Mouse (Mus musculus): ENCODE results near the gene Mnt.
A peak's percentile ranks its signal among the peaks of the same experiment; 100 is the strongest.

Gene Mnt

DNA sequence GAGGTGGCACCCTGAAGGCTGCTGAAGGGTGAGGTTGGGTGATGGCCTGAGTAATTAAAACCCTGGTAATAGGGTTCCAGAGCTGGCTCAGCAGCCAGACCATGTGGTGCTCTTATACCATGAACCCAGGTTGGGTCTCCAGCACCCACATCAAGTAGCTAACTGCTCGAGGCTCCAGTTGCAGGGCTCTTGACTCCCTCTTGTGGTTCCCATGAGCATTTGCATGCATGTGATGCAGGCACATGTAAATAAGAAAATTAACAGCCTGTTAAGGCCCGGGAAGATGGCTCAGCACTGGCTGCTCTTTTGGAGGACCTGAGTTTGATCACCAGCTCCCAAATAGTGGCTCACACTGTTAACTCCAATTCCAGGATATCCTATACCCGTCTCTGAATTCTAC lies 15.1 kb downstream of the Mnt start:
- no peak for DNase-seq (ENCODE audit: low spot score in 2 of 2)

DNA sequence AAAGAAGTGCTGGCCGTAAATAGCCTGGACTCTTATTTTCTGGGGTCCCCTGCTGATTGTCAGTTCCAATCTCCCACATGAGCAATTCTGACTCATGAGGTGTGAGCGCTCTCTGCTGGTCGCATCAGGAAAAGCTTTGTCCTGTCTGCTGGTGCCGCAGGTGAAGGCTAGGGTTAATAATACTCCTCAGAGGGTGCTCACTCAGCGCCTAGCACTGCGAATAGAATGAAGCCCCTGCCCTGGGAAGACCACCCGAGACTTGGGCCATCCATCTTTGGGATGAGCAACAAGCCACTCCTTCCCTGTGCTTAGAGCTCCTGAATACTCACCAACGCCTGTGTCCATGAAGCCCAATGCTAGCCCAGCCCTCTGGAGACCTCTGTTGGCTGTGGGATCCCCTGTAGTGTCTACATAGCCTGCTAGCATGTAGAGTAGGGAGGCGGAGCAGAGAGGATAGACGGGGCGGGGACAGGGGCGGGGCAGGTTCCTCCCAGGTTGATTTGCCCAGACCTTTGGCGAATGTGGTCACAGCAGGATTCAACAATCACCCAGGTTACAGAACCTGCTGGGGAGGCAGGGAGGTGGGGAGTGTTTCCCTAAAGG lies 17.3 kb downstream of the Mnt start:
- peak; percentile 82 to 86 for DNase-seq (ENCODE audit: low spot score in 2 of 2)

DNA sequence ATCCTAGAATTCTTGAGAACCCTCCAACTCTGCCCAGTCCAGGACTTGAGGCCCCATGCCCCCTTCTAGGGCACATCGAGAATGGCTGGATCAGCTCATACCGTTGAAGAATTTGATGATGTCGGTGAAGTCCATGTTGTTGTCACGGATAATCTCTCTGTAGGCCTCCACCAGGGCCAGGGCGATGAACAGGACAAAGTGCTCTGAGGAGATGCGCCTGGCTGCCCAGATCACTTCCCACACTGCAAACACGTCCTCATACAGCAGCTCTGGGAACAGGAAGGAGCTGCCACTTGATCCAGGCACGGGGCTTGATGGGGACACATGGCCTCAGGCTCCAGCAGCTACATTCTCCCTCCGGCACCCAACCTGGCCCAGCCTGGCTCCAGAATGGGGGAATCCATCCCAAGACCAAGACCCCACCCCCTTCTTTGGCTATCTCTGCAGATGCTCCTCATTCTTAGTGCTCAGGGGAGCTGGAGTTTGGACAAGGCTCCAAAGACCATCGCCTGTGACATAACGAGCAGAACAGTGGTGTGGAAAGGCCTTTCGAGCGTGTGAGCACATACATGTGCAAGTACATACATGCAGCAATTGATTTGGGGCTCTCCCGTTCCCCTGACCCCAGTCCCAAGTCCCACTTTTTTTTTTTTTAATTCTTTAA lies 20.4 kb downstream of the Mnt start:
- DNase-seq (ENCODE audit: low spot score in 2 of 2) = no peak

DNA sequence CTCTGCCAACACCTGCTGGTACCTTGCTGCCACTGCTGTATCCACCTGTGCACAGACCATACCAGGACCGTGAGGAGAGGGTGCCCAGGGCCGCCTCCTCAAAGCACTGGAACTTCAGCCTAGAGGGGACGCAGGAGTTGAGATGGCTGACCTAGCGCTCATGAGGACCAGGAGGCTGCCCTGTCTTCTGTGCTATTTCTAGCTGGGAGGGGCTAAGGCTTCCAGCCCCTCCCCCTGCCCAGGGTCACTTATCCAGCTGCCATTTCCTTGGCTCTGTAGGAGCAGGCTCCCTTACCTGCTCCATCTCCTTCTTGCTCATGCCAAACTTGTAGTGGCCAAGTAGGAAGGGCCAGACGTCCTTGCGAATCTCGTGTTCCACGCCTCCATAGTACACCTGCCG lies 27.0 kb downstream of the Mnt start:
- no peak for DNase-seq (ENCODE audit: low spot score in 2 of 2)

DNA sequence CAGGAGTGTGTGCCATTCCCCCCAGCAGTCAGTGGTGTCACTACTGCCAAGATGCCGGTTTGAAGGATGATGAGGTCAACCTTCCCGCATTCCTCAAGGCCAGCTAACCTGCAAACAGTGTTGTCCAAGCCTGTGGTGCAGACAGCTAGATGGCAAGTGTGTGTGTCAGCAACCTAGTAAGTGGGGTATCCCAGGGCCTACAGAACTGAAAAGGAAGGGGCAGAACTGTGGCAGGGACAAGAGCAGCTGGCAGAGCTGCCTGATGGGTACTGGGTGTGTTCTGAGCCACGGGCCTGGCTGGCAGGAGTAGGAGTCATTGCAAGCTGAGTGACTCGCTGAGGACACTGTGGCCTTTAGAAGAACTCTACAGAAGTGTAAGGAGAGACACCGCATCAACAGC lies 31.4 kb downstream of the Mnt start:
- DNase-seq (ENCODE audit: low spot score in 2 of 2) = no peak

DNA sequence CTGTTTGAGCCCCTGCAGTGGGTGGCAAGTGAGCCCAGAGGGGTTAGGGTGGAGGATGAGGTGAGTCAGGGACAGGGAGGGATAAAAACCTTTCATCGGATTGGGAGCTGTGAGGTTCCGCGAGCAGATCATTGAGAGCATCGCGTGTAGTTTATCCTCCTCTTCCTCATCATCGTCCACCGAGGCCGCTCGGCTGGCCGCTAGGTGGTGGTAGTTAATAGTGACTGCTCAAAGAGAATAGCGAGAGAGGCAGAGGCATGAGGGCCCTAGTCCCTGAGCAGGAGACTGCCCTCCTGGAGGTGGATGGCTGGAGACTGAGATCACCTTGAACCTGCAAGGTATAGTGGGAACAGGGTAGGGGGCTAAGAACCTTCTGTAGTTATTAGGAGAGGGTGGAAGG lies 32.8 kb downstream of the Mnt start:
- DNase-seq (ENCODE audit: low spot score in 2 of 2) = no peak

DNA sequence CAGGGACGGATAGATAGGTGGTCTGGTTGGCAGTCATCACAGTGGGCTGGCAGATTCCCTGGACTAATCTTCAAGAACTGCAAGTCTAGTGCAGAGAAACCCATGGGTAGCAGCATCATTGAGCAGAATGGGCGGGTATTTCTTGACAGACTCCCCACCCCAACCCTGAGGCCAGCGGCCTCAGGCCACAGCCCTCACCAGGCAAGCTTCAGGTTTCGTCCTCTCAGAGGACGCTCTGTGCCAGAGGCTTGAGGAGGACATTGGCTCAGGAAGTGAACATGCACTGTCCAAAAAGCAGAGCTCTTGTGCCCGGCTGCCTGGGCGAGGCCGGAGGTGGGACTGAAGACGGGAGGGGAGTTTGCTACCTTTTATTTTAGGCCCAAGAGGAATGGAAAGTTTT lies 33.7 kb downstream of the Mnt start:
- DNase-seq (ENCODE audit: low spot score in 2 of 2) = no peak

DNA sequence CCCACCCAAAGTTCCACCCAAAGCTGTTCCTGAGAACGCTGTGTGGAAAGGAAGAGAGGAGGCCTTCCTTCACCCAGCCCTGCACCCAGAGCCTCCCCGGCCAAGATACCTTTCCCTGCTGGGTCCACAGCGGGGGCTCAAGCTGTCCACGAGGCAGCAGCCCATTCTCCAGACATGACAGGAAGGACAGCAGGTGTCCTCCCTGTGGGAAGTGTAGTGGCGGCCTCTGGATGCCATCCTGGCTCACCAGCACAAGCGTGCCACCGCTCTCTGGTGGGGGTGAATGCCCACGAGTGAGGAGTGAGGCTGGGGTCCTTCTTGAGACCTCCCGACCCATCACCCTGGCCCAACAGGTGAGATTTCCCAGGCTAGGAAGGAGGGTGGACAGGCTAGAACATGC lies 34.5 kb downstream of the Mnt start:
- DNase-seq (ENCODE audit: low spot score in 2 of 2) = no peak

DNA sequence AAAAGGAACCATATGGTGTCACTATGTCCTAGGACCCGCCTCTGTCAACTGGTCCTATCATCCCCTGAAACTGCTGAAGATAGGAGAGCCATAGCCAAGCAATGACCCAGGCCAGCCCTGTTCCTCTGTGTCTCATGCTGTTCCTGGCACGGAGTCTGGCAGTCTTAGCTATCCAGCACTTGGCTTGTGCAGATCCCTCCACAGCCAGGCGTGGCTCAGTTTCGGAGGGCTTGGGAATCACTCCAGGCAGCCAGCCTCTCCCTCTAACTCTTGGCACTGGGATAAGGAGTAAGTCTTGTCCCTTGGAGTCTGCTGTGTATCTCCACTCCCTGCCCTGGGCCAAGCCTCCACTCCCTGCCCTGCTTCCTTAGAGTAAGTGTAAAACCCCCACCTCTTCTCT lies 35.9 kb downstream of the Mnt start:
- DNase-seq (ENCODE audit: low spot score in 2 of 2) = no peak

DNA sequence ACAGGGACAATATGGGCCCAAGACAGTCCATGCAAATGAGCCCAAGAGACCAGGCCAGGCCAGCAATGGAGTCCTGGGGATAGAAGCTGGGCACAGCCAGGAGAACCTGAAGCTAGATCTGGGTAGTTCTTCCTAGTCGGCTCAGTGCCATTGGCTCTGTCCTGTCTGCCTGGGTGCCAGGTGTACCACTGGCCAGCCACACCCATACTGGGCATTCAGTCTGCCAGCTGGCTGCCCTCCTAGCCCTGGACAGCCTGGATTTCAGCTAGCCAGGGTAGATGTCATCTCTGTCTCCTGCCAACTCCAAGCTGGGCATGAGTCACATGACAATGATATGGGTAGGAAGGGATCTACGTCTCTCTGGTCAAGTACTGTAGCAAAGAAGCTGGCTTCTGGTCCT lies 36.5 kb downstream of the Mnt start:
- no peak for DNase-seq (ENCODE audit: low spot score in 2 of 2)

DNA sequence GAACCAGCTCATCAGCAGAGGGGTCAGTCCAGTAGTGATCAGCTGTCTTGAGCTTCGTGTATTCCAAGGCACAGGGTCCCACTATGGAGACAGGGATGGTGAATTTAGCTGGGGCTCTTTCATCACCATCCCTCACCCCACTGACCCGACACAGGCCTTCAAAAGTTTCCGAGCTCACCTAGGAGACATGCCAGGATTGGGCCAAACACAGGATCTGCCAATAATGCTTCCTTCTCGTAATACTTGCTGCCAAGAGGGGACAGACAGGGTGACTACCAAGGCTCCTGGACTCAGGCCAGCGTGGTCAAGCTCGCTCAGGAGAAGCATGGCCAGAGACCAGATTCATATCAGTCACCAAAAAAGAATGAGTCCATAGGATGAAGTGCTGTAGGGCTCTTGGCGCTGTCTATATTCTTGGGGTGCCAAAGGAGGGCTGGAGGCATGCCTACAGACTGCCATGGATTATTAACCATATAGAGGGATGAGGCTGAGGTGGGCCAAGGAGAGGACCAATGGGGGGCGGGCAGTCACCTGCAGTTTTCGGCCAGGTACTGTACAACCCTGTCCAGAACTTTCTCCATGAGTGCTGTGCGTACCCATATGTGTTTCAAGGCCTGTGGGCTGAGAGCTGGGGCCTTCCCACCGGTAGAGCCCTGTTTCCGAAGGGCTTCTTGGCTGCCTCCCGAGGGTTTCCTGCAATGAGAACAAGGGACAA lies 37.5 kb downstream of the Mnt start:
- DNase-seq (ENCODE audit: low spot score in 2 of 2) = no peak

DNA sequence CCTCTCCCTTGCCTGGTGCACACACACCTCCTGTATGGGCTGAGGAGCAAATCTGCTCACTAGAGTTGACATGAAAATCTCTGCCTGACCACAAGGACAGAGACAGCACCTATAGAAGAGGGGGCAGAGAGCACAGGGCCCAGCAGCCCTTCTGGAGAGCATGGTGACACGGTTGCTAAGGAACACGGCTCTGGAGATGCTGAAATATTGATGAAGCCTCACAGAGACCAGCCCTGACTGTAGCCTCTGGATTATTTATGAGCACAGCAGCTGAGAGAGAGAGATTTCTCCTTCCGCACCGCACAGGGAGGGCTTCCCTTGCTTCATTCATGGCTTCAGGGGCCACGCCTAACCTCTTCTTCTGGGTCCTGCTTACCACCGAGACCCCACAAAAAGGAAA lies 38.9 kb downstream of the Mnt start:
- no peak for DNase-seq (ENCODE audit: low spot score in 2 of 2)

DNA sequence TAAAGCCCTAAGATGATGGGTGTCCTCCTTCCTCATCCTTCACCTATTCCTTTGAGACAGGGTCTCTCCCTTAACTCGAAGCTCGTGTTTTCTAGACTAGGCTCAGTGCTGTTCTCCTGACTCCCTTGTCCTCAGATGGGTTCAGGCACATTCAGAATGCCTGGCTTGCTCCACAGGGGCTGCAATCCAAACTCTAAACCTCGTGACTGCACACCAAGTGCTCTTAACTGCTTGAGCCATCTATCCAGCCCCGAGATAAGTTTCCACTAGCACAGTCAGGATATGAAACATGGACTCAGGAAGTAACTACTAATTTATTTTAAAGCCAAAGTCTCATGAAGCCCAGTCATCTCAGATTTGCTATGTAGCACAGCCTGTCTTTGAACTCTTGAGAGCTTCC lies 39.8 kb downstream of the Mnt start:
- DNase-seq (ENCODE audit: low spot score in 2 of 2) = no peak

DNA sequence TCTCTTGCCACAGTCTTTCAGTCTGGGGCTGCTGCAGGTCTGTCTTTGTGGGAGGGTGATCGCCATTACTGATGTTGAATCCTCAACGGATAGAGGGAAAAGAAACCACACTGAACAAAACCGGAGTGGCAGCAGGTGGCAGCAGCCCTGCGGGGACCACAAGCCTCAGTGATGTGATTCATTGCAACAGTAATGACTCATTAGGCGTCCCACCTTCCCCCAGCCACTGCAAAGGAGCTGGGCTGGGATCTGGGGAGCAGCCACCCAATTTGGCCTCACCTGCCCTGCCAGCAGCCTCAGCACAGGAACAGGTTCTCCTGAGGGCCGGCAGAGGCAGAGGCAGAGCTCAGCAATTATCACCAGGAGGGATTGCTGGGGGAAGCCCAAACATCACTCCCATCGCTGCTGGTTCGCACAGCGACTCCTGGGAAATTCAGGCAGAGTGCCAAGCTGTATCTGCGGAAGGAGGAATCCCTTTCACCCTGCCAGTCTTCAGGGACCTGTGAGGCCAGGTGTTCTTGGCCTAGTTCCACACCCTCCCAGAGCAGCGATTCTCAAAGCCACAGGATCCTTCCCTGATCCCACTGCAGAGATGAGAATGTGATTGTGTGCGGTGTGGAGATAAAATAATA lies 40.4 kb downstream of the Mnt start:
- DNase-seq (ENCODE audit: low spot score in 2 of 2) = no peak

DNA sequence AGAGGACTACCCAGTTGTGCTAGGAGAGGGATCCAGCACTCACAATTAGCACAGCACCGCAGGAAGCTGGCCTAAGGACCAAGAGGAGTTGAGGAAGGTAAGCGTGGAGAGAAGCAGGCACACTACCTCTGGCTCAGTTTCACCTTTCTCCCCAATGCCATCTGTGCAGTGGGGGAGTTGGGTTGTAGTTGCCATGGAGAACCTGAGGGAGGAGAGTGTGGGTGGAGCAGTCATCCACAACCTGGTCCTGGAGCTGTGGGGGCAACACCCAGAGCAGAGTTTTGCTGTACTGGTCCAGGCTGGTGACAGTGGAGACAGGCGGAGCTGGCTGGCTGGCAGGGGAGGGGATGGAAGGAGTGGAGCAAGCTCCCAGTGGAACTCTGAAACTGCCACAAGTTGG lies 43.9 kb downstream of the Mnt start:
- no peak for DNase-seq (ENCODE audit: low spot score in 2 of 2)

DNA sequence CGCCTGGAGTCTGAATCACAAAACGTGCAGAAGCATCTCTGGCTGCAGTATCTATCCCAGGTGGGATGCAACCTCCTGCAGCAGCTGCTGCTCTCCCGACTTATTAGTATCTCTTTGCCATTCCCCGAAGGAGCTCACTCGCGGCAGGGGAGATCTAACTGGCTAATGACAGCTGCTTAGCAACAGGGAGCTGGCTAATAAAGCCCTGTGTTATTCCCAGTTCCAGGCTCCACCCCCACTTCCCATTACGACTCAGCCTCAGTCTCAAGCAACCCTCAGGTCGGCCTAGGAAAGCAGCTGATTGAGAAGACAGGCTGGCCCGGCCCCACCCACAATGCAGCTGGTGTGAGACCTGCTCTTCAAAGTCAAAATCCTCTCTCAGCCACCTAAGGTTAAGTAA lies 46.1 kb downstream of the Mnt start:
- DNase-seq (ENCODE audit: low spot score in 2 of 2) = no peak

DNA sequence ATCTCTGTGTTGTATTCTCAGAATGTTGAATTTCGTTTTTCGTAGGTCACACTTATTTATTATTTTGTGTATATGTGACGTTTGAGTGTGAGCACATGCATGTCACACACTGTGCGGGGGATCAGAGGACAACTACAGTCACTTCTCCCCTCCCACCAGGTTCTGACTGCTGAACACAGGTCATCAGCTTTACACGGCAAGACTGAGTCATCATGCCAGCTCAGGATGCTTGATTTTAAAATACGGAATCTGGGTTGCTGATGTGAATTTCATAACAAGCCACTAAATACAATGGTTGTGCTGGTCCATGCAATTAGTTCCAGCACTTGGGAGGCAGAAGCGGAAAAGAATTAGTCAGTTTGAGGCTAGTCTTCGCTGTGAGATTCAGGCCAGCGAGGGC lies 50.3 kb downstream of the Mnt start:
- DNase-seq (ENCODE audit: low spot score in 2 of 2) = no peak

DNA sequence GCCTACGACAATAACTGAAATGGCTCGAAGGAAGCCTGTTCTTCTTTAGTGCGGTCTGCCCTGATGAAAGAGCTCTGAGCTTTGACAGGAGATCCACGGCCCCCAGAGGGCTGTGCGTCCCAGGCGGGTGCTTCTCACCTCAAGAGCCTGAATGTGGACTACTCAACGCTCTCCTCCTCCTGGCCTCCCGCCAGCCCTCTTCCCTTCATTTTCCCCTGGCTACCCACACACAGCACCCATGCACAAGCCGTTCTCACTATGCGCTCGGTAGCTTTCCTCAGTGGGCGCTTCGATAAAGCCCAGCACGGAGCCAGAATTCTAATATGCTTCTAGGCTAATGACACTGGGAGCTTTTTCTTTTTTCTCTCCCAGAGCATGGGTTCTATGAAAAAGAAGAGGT lies 51.3 kb downstream of the Mnt start:
- no peak for DNase-seq (ENCODE audit: low spot score in 2 of 2)

DNA sequence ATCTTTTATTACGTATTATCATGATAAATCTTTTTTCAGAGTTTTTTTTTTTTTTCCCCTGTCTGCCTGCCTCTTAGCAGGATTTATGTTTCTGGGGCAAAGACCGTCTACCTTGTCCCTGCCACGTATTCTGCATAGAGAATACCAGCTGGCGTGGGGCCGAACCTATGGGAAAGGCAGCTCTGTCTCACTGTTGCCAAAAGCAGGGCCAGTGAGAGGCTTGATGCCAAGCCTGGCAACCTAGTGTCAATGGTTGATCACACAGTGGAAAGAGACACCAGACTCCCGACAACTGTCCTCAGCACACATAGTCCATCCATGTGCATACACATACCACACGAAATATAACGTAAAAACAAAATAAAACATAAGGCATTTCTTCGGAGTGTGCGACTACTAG lies 52.4 kb downstream of the Mnt start:
- DNase-seq (ENCODE audit: low spot score in 2 of 2) = no peak

DNA sequence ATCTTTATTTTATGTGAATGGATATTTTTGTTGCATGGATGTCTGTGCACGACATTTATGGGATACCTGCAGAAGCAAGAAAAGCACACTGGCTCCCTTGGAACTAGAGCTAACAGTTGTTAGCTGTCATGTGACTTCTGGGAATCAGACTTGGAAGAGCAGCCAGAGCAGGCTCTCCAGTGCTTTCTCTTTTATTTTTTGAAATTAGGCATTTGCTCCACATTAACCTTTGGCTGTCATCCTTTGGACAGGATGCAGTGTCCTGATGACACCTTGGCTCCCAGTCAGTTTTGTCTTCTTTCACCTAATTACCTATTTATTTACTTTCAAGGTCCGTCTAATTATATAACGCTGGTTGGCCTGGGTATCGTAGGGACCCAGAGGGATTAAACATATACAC lies 63.9 kb downstream of the Mnt start:
- no peak for DNase-seq (ENCODE audit: low spot score in 2 of 2)
